Mouse (Mus musculus) midbrain, embryonic 16.5 days (tissue): ENCODE results near the gene Tac2. TPM values are rescaled to one million over a fixed set of nuclear protein-coding genes. Genes with fewer than 3 reads are reported as not detected.

ENCODE experiments used
- ATAC-seq: fragments of 200-750 bp; cut with Nextera tagmentation; 2 replicates; pipeline ENCODE4 v1.8.0; 2017; ENCODE audit warnings: moderate TSS enrichment
- H3K27ac ChIP-seq: fragments of 300-500 bp; sonication (generic); 2 replicates; pipeline ENCODE4 v1.5.1; 2014; ENCODE audit warnings: mild to moderate bottlenecking, low read length, mixed read lengths
- H3K27me3 ChIP-seq: fragments of 300-500 bp; sonication (generic); 2 replicates; pipeline ENCODE4 v1.6.1; 2014; ENCODE audit warnings: low read depth, low read length, mixed read lengths; ENCODE audit not compliant: control insufficient read depth, insufficient read depth
- H3K36me3 ChIP-seq: fragments of 300-500 bp; sonication (generic); 2 replicates; pipeline ENCODE4 v1.6.1; 2014; ENCODE audit warnings: mild to moderate bottlenecking, low read length, moderate library complexity, mixed read lengths; ENCODE audit not compliant: control insufficient read depth, insufficient read depth
- H3K4me1 ChIP-seq: fragments of 300-500 bp; sonication (generic); 2 replicates; pipeline ENCODE4 v1.6.1; 2014; ENCODE audit warnings: mild to moderate bottlenecking, low read length, mixed read lengths; ENCODE audit not compliant: control insufficient read depth, insufficient read depth
- H3K4me2 ChIP-seq: fragments of 300-500 bp; sonication (generic); 2 replicates; pipeline ENCODE4 v1.6.1; 2014; ENCODE audit warnings: mild to moderate bottlenecking, low read length, mixed read lengths
- H3K4me3 ChIP-seq: fragments of 300-500 bp; sonication (generic); 2 replicates; pipeline ENCODE4 v1.5.1; 2014; ENCODE audit warnings: low read depth, mild to moderate bottlenecking, low read length, moderate library complexity, mixed read lengths
- H3K9ac ChIP-seq: fragments of 300-500 bp; sonication (generic); 2 replicates; pipeline ENCODE4 v1.6.1; 2014; ENCODE audit warnings: low read depth, low read length, mixed read lengths
- H3K9me3 ChIP-seq: fragments of 300-500 bp; sonication (generic); replicated peaks from 2 replicates; pipeline ENCODE4 v1.6.1; 2014; ENCODE audit warnings: mild to moderate bottlenecking, low read length, mixed read lengths; ENCODE audit not compliant: control insufficient read depth, poor library complexity, severe bottlenecking
- WGBS: fragments of 180-500 bp; shearing (Covaris S2); extraction: QIAGEN DNeasy Blood & Tissue Kit; methylation state at CpG from one replicate; pipeline ENCODE4 v1.1.7; 2014; 5-methylcytosine and 5-hydroxymethylcytosine counted together
- polyA plus RNA-seq: library from polyadenylated mRNA; unstranded; fragments of >200 nt; fragmentation: Nextera tagmentation; extraction: Ambion mirVana; gene quantifications from 2 replicates; pipeline ENCODE4 v1.2.1, GENCODE M21; 2015

The Tac2 gene
- polyA plus RNA-seq, 1 experiment from 2014 or later = 1.2 TPM

- ATAC-seq = no peak
- Histone ChIP-seq H3K9me3 (no peaks in the 10 kb centered on the region), H3K27ac (no peak overlapping the region), H3K4me3 (no peak overlapping the region), H3K9ac (no peak overlapping the region), H3K4me2 (no peak overlapping the region), H3K27me3 (no peaks in the 10 kb centered on the region), H3K36me3 (no peaks in the 10 kb centered on the region), H3K4me1 (no peaks in the 10 kb centered on the region)
- WGBS = 77% methylated on average over 3 of the region's 3 CpGs
These were observed 15.4 kb upstream of the Tac2 start for GRCm38 (mm10) chr10:127708850-127709370.

GRCm38 (mm10) chr10:127710331-127710730 lies 13.9 kb upstream of the Tac2 start:
- ATAC-seq = no peak
- H3K4me2 ChIP-seq = no peak overlapping the region

GRCm38 (mm10) chr10:127712736-127713135 lies 11.5 kb upstream of the Tac2 start:
- no peaks in the 10 kb centered on the region for H3K27me3 ChIP-seq
- ATAC-seq = no peak
- no peaks in the 10 kb centered on the region for H3K36me3 ChIP-seq
- WGBS = 81% methylated on average over 6 of the region's 6 CpGs
- no peak overlapping the region for H3K27ac ChIP-seq
- H3K4me1 ChIP-seq = no peaks in the 10 kb centered on the region
- no peaks in the 10 kb centered on the region for H3K9me3 ChIP-seq
- H3K4me2 ChIP-seq = no peak overlapping the region
- no peak overlapping the region for H3K9ac ChIP-seq
- no peak overlapping the region for H3K4me3 ChIP-seq

More at GRCm38 (mm10) chr10:127710331-127710730, 13.9 kb upstream of the Tac2 start:
- Histone ChIP-seq H3K4me3 (no peak overlapping the region), H3K27me3 (no peaks in the 10 kb centered on the region), H3K27ac (no peak overlapping the region), H3K4me1 (no peaks in the 10 kb centered on the region), H3K9ac (no peak overlapping the region), H3K36me3 (no peaks in the 10 kb centered on the region), H3K9me3 (no peaks in the 10 kb centered on the region)
- 91% methylated on average over 13 of the region's 13 CpGs for WGBS

GRCm38 (mm10) chr10:127721671-127722418 lies 2.4 kb upstream of the Tac2 start:
- Histone ChIP-seq H3K4me3 (no peak overlapping the region), H3K4me1 (peaks cover 16% of the 10 kb centered on the region), H3K4me2 (peak overlapping the region; percentile 35), H3K9me3 (no peaks in the 10 kb centered on the region), H3K27ac (peak overlapping the region; percentile 25; the same call in 1 of the 2 replicates), H3K9ac (0 out of 2 replicates have a peak overlapping the region, but pooled peaks have one; percentile 35), H3K27me3 (no peaks in the 10 kb centered on the region), H3K36me3 (no peaks in the 10 kb centered on the region)
- peak; percentile 67 for ATAC-seq
- WGBS = 7% methylated on average over 20 of the region's 20 CpGs

GRCm38 (mm10) chr10:127725136-127725535 lies 858 bp downstream of the Tac2 start:
- no peaks in the 10 kb centered on the region for H3K9me3 ChIP-seq
- H3K36me3 ChIP-seq = no peaks in the 10 kb centered on the region
- peaks cover 16% of the 10 kb centered on the region for H3K4me1 ChIP-seq
- no peak overlapping the region for H3K9ac ChIP-seq
- no peak for ATAC-seq
- 91% methylated on average over 4 of the region's 4 CpGs for WGBS
- H3K27ac ChIP-seq = no peak overlapping the region
- H3K27me3 ChIP-seq = no peaks in the 10 kb centered on the region
- H3K4me2 ChIP-seq = no peak overlapping the region
- no peak overlapping the region for H3K4me3 ChIP-seq

- WGBS = 71% methylated on average over 8 of the region's 8 CpGs
- H3K27ac ChIP-seq = no peak overlapping the region
- no peaks in the 10 kb centered on the region for H3K9me3 ChIP-seq
- H3K27me3 ChIP-seq = no peaks in the 10 kb centered on the region
- ATAC-seq = no peak
- H3K36me3 ChIP-seq = no peaks in the 10 kb centered on the region
- no peak overlapping the region for H3K9ac ChIP-seq
- H3K4me2 ChIP-seq = no peak overlapping the region
- peaks cover 10% of the 10 kb centered on the region for H3K4me1 ChIP-seq
- H3K4me3 ChIP-seq = no peak overlapping the region
These were observed 4.2 kb downstream of the Tac2 start for GRCm38 (mm10) chr10:127728437-127728836.

GRCm38 (mm10) chr10:127730285-127730932 lies 6.1 kb downstream of the Tac2 start:
- peaks cover 10% of the 10 kb centered on the region for H3K4me1 ChIP-seq
- no peak overlapping the region for H3K4me2 ChIP-seq
- no peak overlapping the region for H3K4me3 ChIP-seq
- H3K9me3 ChIP-seq = no peaks in the 10 kb centered on the region
- peaks cover 4% of the 10 kb centered on the region; the same call in 1 of the 2 replicates for H3K27me3 ChIP-seq
- H3K9ac ChIP-seq = peak overlapping the region; percentile 33; the same call in 1 of the 2 replicates
- no peaks in the 10 kb centered on the region for H3K36me3 ChIP-seq
- no peak overlapping the region; the same call in 1 of the 2 replicates for H3K27ac ChIP-seq
- WGBS = 40% methylated on average over 11 of the region's 11 CpGs
- ATAC-seq = no peak

- Histone ChIP-seq H3K27me3 (peaks cover 4% of the 10 kb centered on the region; the same call in 1 of the 2 replicates), H3K4me2 (no peak overlapping the region), H3K4me1 (peaks cover 10% of the 10 kb centered on the region), H3K36me3 (no peaks in the 10 kb centered on the region), H3K4me3 (no peak overlapping the region), H3K9ac (peak overlapping the region; percentile 33; the same call in 1 of the 2 replicates), H3K9me3 (no peaks in the 10 kb centered on the region), H3K27ac (no peak overlapping the region; the same call in 1 of the 2 replicates)
- WGBS = 12% methylated on average over 9 of the region's 9 CpGs
- no peak for ATAC-seq
These were observed 6.6 kb downstream of the Tac2 start for GRCm38 (mm10) chr10:127730933-127731310.

GRCm38 (mm10) chr10:127731397-127731796 lies 7.1 kb downstream of the Tac2 start:
- H3K36me3 ChIP-seq = no peaks in the 10 kb centered on the region
- 34% methylated on average over 5 of the region's 5 CpGs for WGBS
- ATAC-seq = no peak
- no peak overlapping the region for H3K9ac ChIP-seq
- H3K4me2 ChIP-seq = no peak overlapping the region
- H3K27ac ChIP-seq = no peak overlapping the region
- H3K9me3 ChIP-seq = no peaks in the 10 kb centered on the region
- peaks cover 4% of the 10 kb centered on the region; the same call in 1 of the 2 replicates for H3K27me3 ChIP-seq
- H3K4me3 ChIP-seq = no peak overlapping the region
- peaks cover 10% of the 10 kb centered on the region for H3K4me1 ChIP-seq
